8 mouse cellular contexts compared by ENCODE assay signal in the genomic region with DNA sequence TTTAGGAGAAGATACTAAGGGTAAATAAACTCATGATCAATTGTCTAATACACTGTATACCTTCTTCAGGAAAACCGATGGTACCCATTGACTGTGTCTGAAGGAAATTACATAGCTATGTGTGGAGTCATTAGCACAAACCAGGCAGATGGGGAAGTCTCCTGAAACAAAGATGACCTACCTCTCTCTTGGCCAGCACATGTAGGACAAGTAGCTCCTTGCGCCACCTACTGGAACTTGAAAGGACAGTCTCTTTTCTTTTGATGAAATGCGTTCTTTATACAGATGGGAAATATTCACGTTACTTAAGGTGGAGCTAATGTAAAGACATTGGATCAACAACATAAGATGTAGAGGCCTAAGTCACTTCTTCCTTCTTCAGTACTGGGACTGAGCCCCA. TPM values are rescaled to one million over a fixed set of nuclear protein-coding genes. Genes with fewer than 3 reads are reported as not detected.
DNase-seq lines count a peak whose midpoint lies in the region; ATAC-seq and TF ChIP-seq lines count a peak whose summit lies in the region.

No protein-coding gene starts in this region.

- no peak for TF ChIP-seq POLR2A in cerebellum, adult 2 months (IDR thresholded peaks at IDR 0.05; ENCODE audit: borderline replicate concordance, insufficient read depth, low read length)

- WGBS in midbrain, embryonic 11.5 days: 11% methylated on average over 4 of the region's 4 CpGs
- 6% methylated on average over 4 of the region's 4 CpGs for WGBS in midbrain, embryonic 16.5 days
- 4% methylated on average over 4 of the region's 4 CpGs for WGBS in cerebellum, adult 2 months
- WGBS in lung, embryonic 16.5 days: 12% methylated on average over 4 of the region's 4 CpGs

- peak; percentile 71 for TF ChIP-seq CTCF in cerebellum, adult 2 months (IDR thresholded peaks at IDR 0.05; ENCODE audit: borderline replicate concordance, insufficient read depth, low read depth, low read length)

- DNase-seq in adrenal gland, postnatal 10 days: peak; percentile 47
- no peak for DNase-seq in adrenal gland, postnatal 4 days (ENCODE audit: low spot score in 2 of 2)
- DNase-seq in midbrain, embryonic 11.5 days (ENCODE audit: low spot score, missing footprints): no peak
- peak in 1 of 2 experiments; percentile 70 for DNase-seq in cerebellum, adult 2 months
- DNase-seq in heart, adult 9 months (ENCODE audit: low spot score in 2 of 2): peak; percentile 28 to 64
- DNase-seq in thymus, postnatal 25 days: peak; percentile 30

- H3K9ac ChIP-seq in midbrain, embryonic 11.5 days (ENCODE audit: low read length): no peak overlapping the region
- no peak overlapping the region for H3K9ac ChIP-seq in midbrain, embryonic 16.5 days (ENCODE audit: low read depth, low read length)
- H3K9ac ChIP-seq in lung, embryonic 16.5 days (ENCODE audit: low read length): no peak overlapping the region

- H3K4me1 ChIP-seq in midbrain, embryonic 11.5 days (ENCODE audit: control insufficient read depth, insufficient read depth, low read length): no peaks in the 10 kb centered on the region; the same call in 1 of the 2 replicates
- peaks cover 4% of the 10 kb centered on the region for H3K4me1 ChIP-seq in midbrain, embryonic 16.5 days (ENCODE audit: control insufficient read depth, insufficient read depth, low read length)
- peaks cover 4% of the 10 kb centered on the region; the same call in 1 of the 2 replicates for H3K4me1 ChIP-seq in cerebellum, adult 2 months (ENCODE audit: control insufficient read depth, insufficient read depth, low read length)
- H3K4me1 ChIP-seq in lung, embryonic 16.5 days (replicated peaks; ENCODE audit: control insufficient read depth, insufficient read depth, low read length): peaks cover 3% of the 10 kb centered on the region; the same call in 1 of the 2 replicates

- no peaks in the 10 kb centered on the region for H3K36me3 ChIP-seq in midbrain, embryonic 11.5 days (ENCODE audit: control insufficient read depth, insufficient read depth, low read length)
- no peaks in the 10 kb centered on the region for H3K36me3 ChIP-seq in midbrain, embryonic 16.5 days (ENCODE audit: control insufficient read depth, insufficient read depth, low read length)
- H3K36me3 ChIP-seq in lung, embryonic 16.5 days (ENCODE audit: control insufficient read depth, insufficient read depth, low read length): no peaks in the 10 kb centered on the region

- no peak overlapping the region for H3K4me3 ChIP-seq in midbrain, embryonic 11.5 days (ENCODE audit: low read depth, low read length)
- H3K4me3 ChIP-seq in midbrain, embryonic 16.5 days (ENCODE audit: low read depth, low read length): no peak overlapping the region
- H3K4me3 ChIP-seq in cerebellum, adult 2 months (replicated peaks; ENCODE audit: insufficient read depth, low read depth, low read length): no peak overlapping the region
- H3K4me3 ChIP-seq in lung, embryonic 16.5 days (ENCODE audit: low read length): no peak overlapping the region

- no peak overlapping the region for H3K27ac ChIP-seq in midbrain, embryonic 11.5 days (ENCODE audit: low read depth, low read length)
- no peak overlapping the region for H3K27ac ChIP-seq in midbrain, embryonic 16.5 days (ENCODE audit: low read length)
- H3K27ac ChIP-seq in cerebellum, adult 2 months (ENCODE audit: insufficient read depth, low read length): no peak overlapping the region
- no peak overlapping the region for H3K27ac ChIP-seq in lung, embryonic 16.5 days (ENCODE audit: low read length)

- peak; percentile 42; the same call in 1 of the 2 replicates for ATAC-seq in midbrain, embryonic 11.5 days (ENCODE audit: low FRiP score)
- no peak for ATAC-seq in midbrain, embryonic 16.5 days
- ATAC-seq in lung, embryonic 16.5 days (ENCODE audit: low read depth): peak; percentile 71

- no peaks in the 10 kb centered on the region for H3K27me3 ChIP-seq in midbrain, embryonic 11.5 days (ENCODE audit: control insufficient read depth, insufficient read depth, low read length)
- no peaks in the 10 kb centered on the region for H3K27me3 ChIP-seq in midbrain, embryonic 16.5 days (ENCODE audit: control insufficient read depth, insufficient read depth, low read depth, low read length)
- H3K27me3 ChIP-seq in cerebellum, adult 2 months (ENCODE audit: control insufficient read depth, insufficient read depth, low read length): no peaks in the 10 kb centered on the region
- no peaks in the 10 kb centered on the region for H3K27me3 ChIP-seq in lung, embryonic 16.5 days (ENCODE audit: control insufficient read depth, insufficient read depth, low read depth, low read length)

- H3K9me3 ChIP-seq in midbrain, embryonic 11.5 days (ENCODE audit: control insufficient read depth, low read length): no peaks in the 10 kb centered on the region
- no peaks in the 10 kb centered on the region for H3K9me3 ChIP-seq in midbrain, embryonic 16.5 days (replicated peaks; ENCODE audit: control insufficient read depth, low read length, poor library complexity, severe bottlenecking)
- H3K9me3 ChIP-seq in lung, embryonic 16.5 days (ENCODE audit: control insufficient read depth, low read length): no peaks in the 10 kb centered on the region

- no peak overlapping the region for H3K4me2 ChIP-seq in midbrain, embryonic 11.5 days
- H3K4me2 ChIP-seq in midbrain, embryonic 16.5 days (ENCODE audit: low read length): no peak overlapping the region
- no peak overlapping the region for H3K4me2 ChIP-seq in lung, embryonic 16.5 days (ENCODE audit: low read depth, low read length)

RNA-seq across cellular contexts. Expression of a gene that starts 7.0 kb away (rescaled TPM):
- 100 to 1,000 TPM; 312 to 350 TPM for total RNA-seq in adrenal gland, postnatal 10 days (2021)
- 100 to 1,000 TPM; 301 to 308 TPM for total RNA-seq in adrenal gland, postnatal 4 days (2021)
- polyA plus RNA-seq in midbrain, embryonic 11.5 days (2014; fragmentation: Nextera tagmentation; extraction: Ambion mirVana): 612 and 702 TPM in 2 replicates
- 157 and 180 TPM in 2 replicates for polyA plus RNA-seq in midbrain, embryonic 16.5 days (2015; fragmentation: Nextera tagmentation; extraction: Ambion mirVana)
- 53.7 and 55.7 TPM in 2 replicates for polyA plus RNA-seq in cerebellum, adult 2 months (2012; rRNA removed)
- polyA plus RNA-seq in lung, embryonic 16.5 days (2015; fragmentation: Nextera tagmentation; extraction: Ambion mirVana): 612 and 687 TPM in 2 replicates

RNA-seq across cellular contexts. Expression of a gene that starts 19.3 kb away (rescaled TPM):
- 10 to 100 TPM; 21.7 TPM for total RNA-seq in adrenal gland, postnatal 10 days (2021)
- 10 to 100 TPM; 27.5 to 28.2 TPM for total RNA-seq in adrenal gland, postnatal 4 days (2021)
- polyA plus RNA-seq in midbrain, embryonic 11.5 days (2014; fragmentation: Nextera tagmentation; extraction: Ambion mirVana): 29.5 and 37.1 TPM in 2 replicates
- 29.4 and 30.7 TPM in 2 replicates for polyA plus RNA-seq in midbrain, embryonic 16.5 days (2015; fragmentation: Nextera tagmentation; extraction: Ambion mirVana)
- 13.7 and 15.3 TPM in 2 replicates for polyA plus RNA-seq in cerebellum, adult 2 months (2012; rRNA removed)
- polyA plus RNA-seq in lung, embryonic 16.5 days (2015; fragmentation: Nextera tagmentation; extraction: Ambion mirVana): 28.8 and 30.4 TPM in 2 replicates

RNA-seq across cellular contexts. Expression of a gene that starts 36.4 kb away (rescaled TPM):
- 10 to 100 TPM; 18.7 to 20.3 TPM for total RNA-seq in adrenal gland, postnatal 10 days (2021)
- total RNA-seq in adrenal gland, postnatal 4 days (2021): 10 to 100 TPM; 14.5 TPM
- 11.7 and 12.6 TPM in 2 replicates for polyA plus RNA-seq in midbrain, embryonic 11.5 days (2014; fragmentation: Nextera tagmentation; extraction: Ambion mirVana)
- polyA plus RNA-seq in midbrain, embryonic 16.5 days (2015; fragmentation: Nextera tagmentation; extraction: Ambion mirVana): 10.2 and 11.1 TPM in 2 replicates
- polyA plus RNA-seq in cerebellum, adult 2 months (2012; rRNA removed): 13.2 and 13.6 TPM in 2 replicates
- 6.0 and 7.0 TPM in 2 replicates for polyA plus RNA-seq in lung, embryonic 16.5 days (2015; fragmentation: Nextera tagmentation; extraction: Ambion mirVana)

Comparison
In these comparisons a context has a peak if more than half of its experiments do, and no peak if none do; other contexts are left out.
1. DNase-seq: peak in adrenal gland, postnatal 10 days (single experiment), heart, adult 9 months (2 of 2) and thymus, postnatal 25 days (single experiment); none in adrenal gland, postnatal 4 days (0 of 2) and midbrain, embryonic 11.5 days (single experiment).